Mouse (Mus musculus) liver, embryonic 11.5 days (tissue): ENCODE results near the gene Wnt10a. TPM values are rescaled to one million over a fixed set of nuclear protein-coding genes. Genes with fewer than 3 reads are reported as not detected.
"Not testable (repeated sequence)": the region's sequence is repeated elsewhere in the genome, so short reads cannot be mapped to it uniquely, and the experiment has no call there.

Source experiments
- ATAC-seq: fragments of 200-750 bp; cut with Nextera tagmentation; replicated peaks from 2 replicates; pipeline ENCODE4 v1.8.0; 2017; ENCODE audit warnings: moderate number of reproducible peaks, mild to moderate bottlenecking, moderate TSS enrichment, moderate library complexity; ENCODE audit not compliant: low FRiP score
- DNase-seq: peaks from one replicate; pipeline ENCODE4 v3.0.0-alpha.2; 2017; ENCODE audit warnings: low spot score
- H3K27ac ChIP-seq: fragments of 300-500 bp; sonication (generic); 2 replicates; pipeline ENCODE4 v1.5.1; 2014; ENCODE audit warnings: mild to moderate bottlenecking, low read depth, low read length, control low read depth
- H3K27me3 ChIP-seq: fragments of 300-500 bp; sonication (generic); replicated peaks from 2 replicates; pipeline ENCODE4 v1.6.1; 2014; ENCODE audit warnings: low read length, mixed read lengths; ENCODE audit not compliant: control insufficient read depth, insufficient read depth
- H3K36me3 ChIP-seq: fragments of 300-500 bp; sonication (generic); 2 replicates; pipeline ENCODE4 v1.6.1; 2014; ENCODE audit warnings: mild to moderate bottlenecking, low read length, moderate library complexity, mixed read lengths; ENCODE audit not compliant: control insufficient read depth, insufficient read depth
- H3K4me1 ChIP-seq: fragments of 300-500 bp; sonication (generic); replicated peaks from 2 replicates; pipeline ENCODE4 v1.6.1; 2014; ENCODE audit warnings: low read length, mixed read lengths; ENCODE audit not compliant: control insufficient read depth, insufficient read depth
- H3K4me2 ChIP-seq: fragments of 300-500 bp; sonication (generic); 2 replicates; pipeline ENCODE4 v1.6.1; 2014; ENCODE audit warnings: mild to moderate bottlenecking, control low read depth, moderate library complexity
- H3K4me3 ChIP-seq: fragments of 300-500 bp; sonication (generic); 2 replicates; pipeline ENCODE4 v1.5.1; 2014; ENCODE audit warnings: low read depth, low read length, control low read depth
- H3K9ac ChIP-seq: fragments of 300-500 bp; sonication (generic); 2 replicates; pipeline ENCODE4 v1.6.1; 2014; ENCODE audit warnings: low read depth, low read length, control low read depth
- H3K9me3 ChIP-seq: fragments of 300-500 bp; sonication (generic); 2 replicates; pipeline ENCODE4 v1.6.1; 2016; ENCODE audit warnings: low read length, inconsistent platforms, mixed read lengths; ENCODE audit not compliant: control insufficient read depth
- WGBS: fragments of 180-500 bp; shearing (Covaris S2); extraction: QIAGEN DNeasy Blood & Tissue Kit; methylation state at CpG from one replicate; pipeline ENCODE4 v1.1.7; 2014; 5-methylcytosine and 5-hydroxymethylcytosine counted together
- polyA plus RNA-seq: library from polyadenylated mRNA; unstranded; fragments of >200 nt; fragmentation: Nextera tagmentation; extraction: Ambion mirVana; gene quantifications from 2 replicates; pipeline ENCODE4 v1.2.1, GENCODE M21; 2014

Gene Wnt10a
- polyA plus RNA-seq, 1 experiment from 2014 or later = 0.22 TPM

- 17% methylated on average over 4 of the region's 4 CpGs for WGBS
- Histone ChIP-seq H3K4me3 (no peak overlapping the region), H3K36me3 (no peaks in the 10 kb centered on the region), H3K9me3 (no peaks in the 10 kb centered on the region), H3K4me1 (peaks cover 12% of the 10 kb centered on the region), H3K27ac (no peak overlapping the region), H3K4me2 (no peak overlapping the region), H3K27me3 (peaks cover 98% of the 10 kb centered on the region), H3K9ac (no peak overlapping the region)
- DNase-seq = no peak
- no peak for ATAC-seq
These were observed 14.1 kb downstream of the Wnt10a start for GRCm38 (mm10) chr1:74805340-74805835.

GRCm38 (mm10) chr1:74805843-74806242 is 14.5 kb downstream of the Wnt10a start:
- DNase-seq = no peak
- ATAC-seq = no peak
- peaks cover 93% of the 10 kb centered on the region for H3K27me3 ChIP-seq
- peaks cover 8% of the 10 kb centered on the region for H3K4me1 ChIP-seq
- no peak overlapping the region for H3K9ac ChIP-seq
- H3K4me2 ChIP-seq = no peak overlapping the region
- H3K27ac ChIP-seq = no peak overlapping the region
- no peaks in the 10 kb centered on the region for H3K9me3 ChIP-seq
- no peaks in the 10 kb centered on the region for H3K36me3 ChIP-seq
- 7% methylated on average over 5 of the region's 5 CpGs for WGBS
- H3K4me3 ChIP-seq = no peak overlapping the region

GRCm38 (mm10) chr1:74806360-74807311 is 15.3 kb downstream of the Wnt10a start:
- no peaks in the 10 kb centered on the region for H3K9me3 ChIP-seq
- DNase-seq = no peak
- H3K27ac ChIP-seq = no peak overlapping the region
- peaks cover 91% of the 10 kb centered on the region for H3K27me3 ChIP-seq
- peaks cover 8% of the 10 kb centered on the region; the same call in 1 of the 2 replicates for H3K4me1 ChIP-seq
- H3K36me3 ChIP-seq = no peaks in the 10 kb centered on the region
- WGBS = 3% methylated on average over 34 of the region's 38 CpGs
- H3K4me2 ChIP-seq = 0 out of 2 replicates have a peak overlapping the region, but pooled peaks have one; percentile 13
- 0 out of 2 replicates have a peak overlapping the region, but pooled peaks have one; percentile 5 for H3K4me3 ChIP-seq
- H3K9ac ChIP-seq = no peak overlapping the region
- no peak for ATAC-seq

GRCm38 (mm10) chr1:74807551-74808071 is 16.3 kb downstream of the Wnt10a start:
- H3K9me3 ChIP-seq = no peaks in the 10 kb centered on the region
- H3K27ac ChIP-seq = no peak overlapping the region
- DNase-seq (no peak), ATAC-seq (no peak)
- H3K4me1 ChIP-seq = peaks cover 8% of the 10 kb centered on the region; the same call in 1 of the 2 replicates
- 7% methylated on average over 23 of the region's 23 CpGs for WGBS
- H3K36me3 ChIP-seq = no peaks in the 10 kb centered on the region
- H3K4me3 ChIP-seq = no peak overlapping the region
- no peak overlapping the region for H3K9ac ChIP-seq
- H3K27me3 ChIP-seq = peaks cover 87% of the 10 kb centered on the region
- no peak overlapping the region for H3K4me2 ChIP-seq

- DNase-seq (peak; percentile 81), ATAC-seq (peak; percentile 57; the same call in 1 of the 2 replicates)
- Histone ChIP-seq H3K27ac (no peak overlapping the region), H3K36me3 (no peaks in the 10 kb centered on the region), H3K9me3 (no peaks in the 10 kb centered on the region), H3K27me3 (peaks cover 82% of the 10 kb centered on the region), H3K4me3 (no peak overlapping the region), H3K9ac (no peak overlapping the region), H3K4me1 (peaks cover 8% of the 10 kb centered on the region; the same call in 1 of the 2 replicates), H3K4me2 (peak overlapping the region; percentile 34)
- WGBS = 2% methylated on average over 16 of the region's 16 CpGs
These were observed 16.8 kb downstream of the Wnt10a start for GRCm38 (mm10) chr1:74808078-74808477.

GRCm38 (mm10) chr1:74809007-74809406 is 17.7 kb downstream of the Wnt10a start:
- no peak for DNase-seq

GRCm38 (mm10) chr1:74814931-74815647 is 23.8 kb downstream of the Wnt10a start:
- 0 out of 2 replicates have a peak, but pooled peaks cover 2% of the 10 kb centered on the region for H3K4me1 ChIP-seq
- H3K4me3 ChIP-seq = no peak overlapping the region
- DNase-seq (no peak), ATAC-seq (no peak)
- H3K9ac ChIP-seq = no peak overlapping the region
- 77% methylated on average over 9 of the region's 9 CpGs for WGBS
- no peak overlapping the region for H3K27ac ChIP-seq
- H3K9me3 ChIP-seq = no peaks in the 10 kb centered on the region
- peaks cover 12% of the 10 kb centered on the region for H3K27me3 ChIP-seq
- H3K4me2 ChIP-seq = no peak overlapping the region
- H3K36me3 ChIP-seq = no peaks in the 10 kb centered on the region

More at GRCm38 (mm10) chr1:74809007-74809406, 17.7 kb downstream of the Wnt10a start:
- 56% methylated on average over 10 of the region's 10 CpGs for WGBS
- Histone ChIP-seq H3K4me3 (no peak overlapping the region), H3K27me3 (peaks cover 73% of the 10 kb centered on the region), H3K9me3 (no peaks in the 10 kb centered on the region), H3K4me2 (no peak overlapping the region), H3K36me3 (no peaks in the 10 kb centered on the region), H3K4me1 (peaks cover 8% of the 10 kb centered on the region; the same call in 1 of the 2 replicates), H3K27ac (no peak overlapping the region), H3K9ac (no peak overlapping the region)
- no peak for ATAC-seq

GRCm38 (mm10) chr1:74815965-74816364 is 24.6 kb downstream of the Wnt10a start:
- H3K36me3 ChIP-seq, H3K4me2 ChIP-seq, DNase-seq, H3K4me1 ChIP-seq, H3K9ac ChIP-seq, H3K9me3 ChIP-seq, ATAC-seq, H3K4me3 ChIP-seq, H3K27ac ChIP-seq: not testable (repeated sequence)
- peaks cover 11% of the 10 kb centered on the region for H3K27me3 ChIP-seq
- WGBS = 87% methylated on average over 6 of the region's 6 CpGs
